Mouse (Mus musculus) E14TG2a.4 (cell line): ENCODE measurements around the gene Ints4.

Experiments used
- CTCF ChIP-seq: conservative IDR thresholded peaks from 2 replicates; pipeline ENCODE4 v1.5.1; 2014; ENCODE audit warnings: low read length
- POU5F1 ChIP-seq: IDR thresholded peaks from 2 replicates; pipeline ENCODE4 v1.6.1; 2014; ENCODE audit warnings: low read length, borderline replicate concordance

GRCm38 (mm10) chr7:97479349-97479748 is 1.4 kb upstream of the Ints4 start:
- TF ChIP-seq CTCF (no peak), POU5F1 (no peak)
